Mouse (Mus musculus) neural tube, embryonic 11.5 days (tissue): Measurements from ENCODE around the gene Chchd4. TPM values are rescaled to one million over a fixed set of nuclear protein-coding genes. Genes with fewer than 3 reads are reported as not detected.

Experiments
- ATAC-seq: fragments of 200-750 bp; cut with Nextera tagmentation; 2 replicates; pipeline ENCODE4 v1.8.0; 2017; ENCODE audit warnings: moderate number of reproducible peaks, mild to moderate bottlenecking, moderate TSS enrichment, moderate library complexity; ENCODE audit not compliant: insufficient read depth, low FRiP score, low TSS enrichment
- DNase-seq: peaks from one replicate; pipeline ENCODE4 v3.0.0-alpha.2; 2015; ENCODE audit warnings: low spot score
- H3K27ac ChIP-seq: fragments of 300-500 bp; sonication (generic); 2 replicates; pipeline ENCODE4 v1.5.1; 2014; ENCODE audit warnings: low read depth, mild to moderate bottlenecking, low read length
- H3K27me3 ChIP-seq: fragments of 300-500 bp; sonication (generic); 2 replicates; pipeline ENCODE4 v1.6.1; 2014; ENCODE audit warnings: mild to moderate bottlenecking, low read length, mixed read lengths; ENCODE audit not compliant: control insufficient read depth, insufficient read depth
- H3K36me3 ChIP-seq: fragments of 300-500 bp; sonication (generic); 2 replicates; pipeline ENCODE4 v1.6.1; 2014; ENCODE audit warnings: mild to moderate bottlenecking, low read length, moderate library complexity, mixed read lengths; ENCODE audit not compliant: control insufficient read depth, insufficient read depth
- H3K4me1 ChIP-seq: fragments of 300-500 bp; sonication (generic); 2 replicates; pipeline ENCODE4 v1.6.1; 2014; ENCODE audit warnings: low read length, mixed read lengths; ENCODE audit not compliant: control insufficient read depth, insufficient read depth
- H3K4me2 ChIP-seq: fragments of 300-500 bp; sonication (generic); 2 replicates; pipeline ENCODE4 v1.6.1; 2014; ENCODE audit warnings: low read depth, mild to moderate bottlenecking, moderate library complexity
- H3K4me3 ChIP-seq: fragments of 300-500 bp; sonication (generic); 2 replicates; pipeline ENCODE4 v1.5.1; 2014; ENCODE audit warnings: low read depth, low read length
- H3K9ac ChIP-seq: fragments of 300-500 bp; sonication (generic); 2 replicates; pipeline ENCODE4 v1.6.1; 2014; ENCODE audit warnings: mild to moderate bottlenecking, low read length
- H3K9me3 ChIP-seq: fragments of 300-500 bp; sonication (generic); 2 replicates; pipeline ENCODE4 v1.6.1; 2016; ENCODE audit warnings: low read length; ENCODE audit not compliant: control insufficient read depth
- WGBS: fragments of 180-500 bp; shearing (Covaris S2); extraction: QIAGEN DNeasy Blood & Tissue Kit; methylation state at CpG from one replicate; pipeline ENCODE4 v1.1.7; 2014; 5-methylcytosine and 5-hydroxymethylcytosine counted together
- polyA plus RNA-seq: library from polyadenylated mRNA; unstranded; fragments of >200 nt; fragmentation: Nextera tagmentation; extraction: Ambion mirVana; gene quantifications from 2 replicates; pipeline ENCODE4 v1.2.1, GENCODE M21; 2014

Chchd4 gene
- polyA plus RNA-seq, 1 experiment from 2014 or later: 26.6 TPM

DNA sequence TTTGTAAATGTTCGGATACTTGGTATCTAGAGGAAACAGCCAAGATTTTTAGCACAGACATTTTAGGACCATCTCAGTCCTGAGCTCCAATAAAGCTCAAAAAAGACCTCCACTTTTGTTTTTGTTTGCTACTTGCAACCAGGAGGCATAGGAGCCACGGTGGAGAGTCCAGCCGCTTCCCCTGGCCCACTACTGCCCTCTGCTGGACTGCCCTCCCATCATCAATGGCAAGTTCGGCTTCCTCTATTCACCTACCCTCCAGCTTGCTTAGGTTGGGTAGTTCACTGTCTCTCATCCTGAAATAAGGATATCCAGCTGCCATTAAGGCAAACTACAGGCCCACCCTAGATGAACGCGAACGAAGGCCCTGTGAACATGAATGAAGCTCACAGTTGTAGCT lies 36.0 kb upstream of the Chchd4 start:
- Histone ChIP-seq H3K36me3 (peaks cover 21% of the 10 kb centered on the region), H3K4me2 (no peak overlapping the region), H3K27ac (no peak overlapping the region), H3K9ac (no peak overlapping the region), H3K27me3 (no peaks in the 10 kb centered on the region), H3K9me3 (no peaks in the 10 kb centered on the region), H3K4me1 (no peaks in the 10 kb centered on the region), H3K4me3 (no peak overlapping the region)
- DNase-seq (peak; percentile 64), ATAC-seq (no peak)
- WGBS: 40% methylated on average over 7 of the region's 7 CpGs

GRCm38 (mm10) chr6:91508041-91508440 lies 34.7 kb upstream of the Chchd4 start:
- DNase-seq: no peak
- WGBS: 96% methylated on average over 3 of the region's 3 CpGs
- H3K36me3 ChIP-seq: peaks cover 31% of the 10 kb centered on the region

GRCm38 (mm10) chr6:91506036-91506435 lies 32.7 kb upstream of the Chchd4 start:
- no peak overlapping the region for H3K4me2 ChIP-seq
- no peak for DNase-seq
- no peak for ATAC-seq
- H3K9ac ChIP-seq: no peak overlapping the region
- no peak overlapping the region for H3K27ac ChIP-seq
- H3K27me3 ChIP-seq: no peaks in the 10 kb centered on the region
- no peak overlapping the region for H3K4me3 ChIP-seq
- H3K36me3 ChIP-seq: peaks cover 34% of the 10 kb centered on the region
- no peaks in the 10 kb centered on the region for H3K4me1 ChIP-seq
- 95% methylated on average over 5 of the region's 5 CpGs for WGBS
- no peaks in the 10 kb centered on the region for H3K9me3 ChIP-seq

More at GRCm38 (mm10) chr6:91508041-91508440, 34.7 kb upstream of the Chchd4 start:
- ATAC-seq: no peak
- Histone ChIP-seq H3K4me1 (no peaks in the 10 kb centered on the region), H3K9me3 (no peaks in the 10 kb centered on the region), H3K9ac (no peak overlapping the region), H3K4me2 (no peak overlapping the region), H3K4me3 (no peak overlapping the region), H3K27me3 (no peaks in the 10 kb centered on the region), H3K27ac (no peak overlapping the region)

DNA sequence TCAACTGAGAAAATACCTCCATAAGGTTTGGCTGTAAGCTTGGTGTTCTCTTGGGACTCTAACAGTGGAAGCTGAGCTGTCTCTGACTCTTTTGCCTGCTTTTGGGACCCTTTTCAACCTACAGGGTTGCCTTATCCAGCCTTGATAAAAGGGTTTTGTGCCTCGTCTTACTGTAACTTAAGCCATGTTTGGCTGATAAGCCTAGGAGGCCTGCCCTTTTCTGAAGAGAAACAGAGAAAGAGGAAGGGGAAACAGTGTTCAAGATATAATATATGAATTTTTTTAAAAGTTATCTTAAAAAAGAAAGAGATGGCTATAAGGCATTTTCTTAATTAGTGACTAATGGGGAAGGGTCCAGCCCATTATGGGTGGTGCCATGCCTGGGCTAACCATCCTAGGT lies 30.0 kb upstream of the Chchd4 start:
- Histone ChIP-seq H3K27ac (no peak overlapping the region), H3K27me3 (no peaks in the 10 kb centered on the region), H3K36me3 (peaks cover 46% of the 10 kb centered on the region), H3K4me1 (no peaks in the 10 kb centered on the region), H3K4me3 (no peak overlapping the region), H3K9me3 (no peaks in the 10 kb centered on the region), H3K9ac (no peak overlapping the region), H3K4me2 (no peak overlapping the region)
- ATAC-seq (no peak), DNase-seq (no peak)
- WGBS: 89% methylated on average over 1 of the region's 1 CpGs

DNA sequence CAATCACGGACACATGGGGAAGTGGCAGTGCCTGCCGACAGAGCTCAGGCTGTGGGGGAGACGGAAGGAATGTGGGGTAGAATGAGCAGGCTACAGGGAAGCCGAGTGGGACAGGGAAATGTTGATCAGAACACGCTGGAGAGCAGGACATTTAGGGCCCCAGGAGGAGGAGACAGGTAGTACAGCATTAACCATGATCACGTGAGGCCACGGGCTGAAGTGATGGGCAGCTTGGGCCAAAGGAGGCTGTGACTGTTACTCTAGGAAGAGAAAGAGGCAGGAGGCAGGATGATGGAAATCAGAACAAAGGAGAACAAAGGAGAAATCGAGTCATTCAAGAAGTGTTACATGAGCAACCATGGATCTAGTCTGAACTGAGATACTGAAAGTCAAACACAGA lies 21.2 kb upstream of the Chchd4 start:
- DNase-seq (no peak), ATAC-seq (no peak)
- Histone ChIP-seq H3K27me3 (no peaks in the 10 kb centered on the region), H3K4me2 (no peak overlapping the region), H3K9me3 (no peaks in the 10 kb centered on the region), H3K27ac (no peak overlapping the region), H3K36me3 (peaks cover 14% of the 10 kb centered on the region), H3K4me1 (no peaks in the 10 kb centered on the region), H3K4me3 (no peak overlapping the region), H3K9ac (no peak overlapping the region)
- 89% methylated on average over 8 of the region's 8 CpGs for WGBS

GRCm38 (mm10) chr6:91493053-91493452 lies 19.7 kb upstream of the Chchd4 start:
- Histone ChIP-seq H3K4me2 (no peak overlapping the region), H3K36me3 (peaks cover 8% of the 10 kb centered on the region), H3K9me3 (no peaks in the 10 kb centered on the region), H3K27ac (no peak overlapping the region), H3K4me1 (no peaks in the 10 kb centered on the region), H3K27me3 (no peaks in the 10 kb centered on the region), H3K4me3 (no peak overlapping the region), H3K9ac (no peak overlapping the region)
- DNase-seq: no peak
- ATAC-seq: no peak
- 90% methylated on average over 10 of the region's 10 CpGs for WGBS

- ATAC-seq: no peak
- Histone ChIP-seq H3K27ac (no peak overlapping the region), H3K4me2 (no peak overlapping the region), H3K9ac (no peak overlapping the region), H3K4me1 (no peaks in the 10 kb centered on the region), H3K9me3 (no peaks in the 10 kb centered on the region), H3K36me3 (peaks cover 11% of the 10 kb centered on the region), H3K4me3 (no peak overlapping the region), H3K27me3 (no peaks in the 10 kb centered on the region)
- no peak for DNase-seq
- 72% methylated on average over 6 of the region's 6 CpGs for WGBS
Observed at GRCm38 (mm10) chr6:91491004-91491403, 17.7 kb upstream of the Chchd4 start.

DNA sequence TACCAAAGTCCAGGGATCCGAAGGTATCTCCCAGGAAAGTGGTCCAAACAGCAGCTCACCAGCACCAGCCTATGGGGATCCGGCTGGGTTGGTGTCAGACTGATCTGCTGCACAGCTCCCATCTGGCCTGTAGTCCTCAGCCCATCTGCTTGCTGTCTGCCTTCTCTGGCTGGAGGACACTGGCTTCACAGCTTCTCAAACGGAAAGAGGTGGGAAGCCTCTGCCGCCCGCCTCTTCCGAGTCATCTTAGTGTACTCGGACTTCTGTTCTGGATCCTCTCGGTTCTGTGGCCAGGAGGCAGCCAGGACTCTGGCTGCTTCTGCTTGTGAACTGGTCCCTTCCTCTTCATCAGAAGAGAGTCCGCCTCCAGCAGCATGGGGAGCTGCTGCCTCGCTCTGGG lies 16.5 kb upstream of the Chchd4 start:
- no peaks in the 10 kb centered on the region for H3K27me3 ChIP-seq
- H3K4me3 ChIP-seq: no peak overlapping the region
- ATAC-seq (no peak), DNase-seq (no peak)
- 88% methylated on average over 10 of the region's 10 CpGs for WGBS
- no peak overlapping the region for H3K4me2 ChIP-seq
- peaks cover 15% of the 10 kb centered on the region for H3K36me3 ChIP-seq
- no peaks in the 10 kb centered on the region for H3K4me1 ChIP-seq
- no peak overlapping the region for H3K27ac ChIP-seq
- H3K9ac ChIP-seq: no peak overlapping the region
- no peaks in the 10 kb centered on the region for H3K9me3 ChIP-seq

- Histone ChIP-seq H3K4me2 (no peak overlapping the region), H3K4me1 (no peaks in the 10 kb centered on the region), H3K27me3 (no peaks in the 10 kb centered on the region), H3K4me3 (no peak overlapping the region), H3K27ac (no peak overlapping the region), H3K36me3 (peaks cover 17% of the 10 kb centered on the region), H3K9ac (no peak overlapping the region), H3K9me3 (no peaks in the 10 kb centered on the region)
- 84% methylated on average over 9 of the region's 9 CpGs for whole genome bisulfite sequencing
- ATAC-seq: no peak
- no peak for DNase-seq
Observed at GRCm38 (mm10) chr6:91488496-91489212, 15.3 kb upstream of the Chchd4 start.
